Mouse (Mus musculus): ENCODE measurements around the gene 1700125H20Rik. TPM values are rescaled to one million over a fixed set of nuclear protein-coding genes. Genes with fewer than 3 reads are reported as not detected.
A peak's percentile ranks its signal among the peaks of the same experiment; 100 is the strongest.

1700125H20Rik gene
- polyA plus RNA-seq (2012; ENCODE audit: insufficient read depth, insufficient read length, missing spikeins) = not detected in 2 replicates

DNA sequence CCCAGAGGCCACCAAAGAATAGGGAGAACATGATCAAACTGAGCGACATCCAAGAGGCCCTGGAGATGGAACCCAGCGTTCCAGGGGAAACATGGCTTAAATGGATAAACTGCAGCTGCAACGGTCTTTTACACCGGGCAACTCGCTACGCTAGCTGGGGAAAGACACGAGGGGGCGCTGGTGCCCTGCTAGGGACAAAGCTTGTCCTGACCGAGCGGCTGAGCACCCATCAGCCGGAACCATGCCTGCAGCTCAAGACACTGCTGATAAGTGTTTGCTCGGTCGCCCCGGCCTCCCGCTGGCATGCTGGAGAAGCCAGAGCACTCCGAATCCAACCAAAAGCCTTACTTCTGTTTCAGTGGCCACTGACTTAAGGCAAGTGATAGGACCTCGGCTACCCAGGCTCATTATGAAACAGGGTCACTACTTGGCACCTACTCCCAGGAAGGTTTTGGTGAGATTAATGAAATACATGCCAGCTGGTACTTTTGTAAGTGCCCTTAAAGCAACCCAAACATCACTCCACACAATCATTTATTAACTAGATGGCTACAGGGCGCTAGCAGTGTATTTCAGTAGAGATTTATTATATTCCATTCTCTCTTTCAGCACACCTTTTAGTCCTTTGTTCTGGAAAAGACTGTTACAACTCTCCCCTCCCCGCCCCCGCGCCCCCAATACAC is at the start of gene 1700125H20Rik:
TSS of gene 1700125H20Rik (plus strand) at position 347 of the 683 bp plus-strand sequence.
- Histone ChIP-seq H3K4me1 (ENCODE audit: control insufficient read depth, insufficient read depth, low read length) (no peaks in the 10 kb centered on the region), H3K4me3 (ENCODE audit: insufficient read depth, low read length) (peak within 1 kb of the TSS; percentile 21; the same call in 1 of the 2 replicates), H3K27ac (ENCODE audit: insufficient read depth, low read depth, low read length) (no peak within 1 kb of the TSS)
- TF ChIP-seq CTCF (IDR thresholded peaks at IDR 0.05; ENCODE audit: low read depth, low read length) (peak; percentile 73), POLR2A (IDR thresholded peaks at IDR 0.05; ENCODE audit: borderline replicate concordance, low read depth, low read length) (no peak)

DNA sequence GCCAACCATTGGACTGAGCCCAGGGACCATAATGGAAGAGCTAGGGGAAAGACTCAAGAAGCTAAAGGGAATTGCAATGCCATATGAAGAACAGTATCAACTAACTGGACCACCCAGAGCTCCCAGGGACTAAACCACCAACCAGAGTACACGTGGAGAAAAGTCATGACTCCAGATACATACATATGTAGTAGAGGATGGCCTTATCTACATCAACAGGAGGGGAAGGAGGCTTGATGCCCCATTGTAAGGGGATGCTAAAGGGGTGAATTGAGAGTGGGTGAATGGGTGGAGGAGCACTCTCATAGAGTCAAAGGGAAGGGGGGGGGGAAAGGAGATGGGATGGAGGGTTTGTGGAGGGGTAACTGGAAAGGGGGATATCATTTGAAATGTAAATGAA is 48.1 kb upstream of the 1700125H20Rik start:
- no peak overlapping the region for H3K4me3 ChIP-seq (ENCODE audit: insufficient read depth, low read length)
- no peak overlapping the region for H3K27ac ChIP-seq (ENCODE audit: insufficient read depth, low read depth, low read length)
- TF ChIP-seq POLR2A (IDR thresholded peaks at IDR 0.05; ENCODE audit: borderline replicate concordance, low read depth, low read length) (no peak), CTCF (IDR thresholded peaks at IDR 0.05; ENCODE audit: low read depth, low read length) (no peak)
- peaks cover 19% of the 10 kb centered on the region for H3K4me1 ChIP-seq (ENCODE audit: control insufficient read depth, insufficient read depth, low read length)

DNA sequence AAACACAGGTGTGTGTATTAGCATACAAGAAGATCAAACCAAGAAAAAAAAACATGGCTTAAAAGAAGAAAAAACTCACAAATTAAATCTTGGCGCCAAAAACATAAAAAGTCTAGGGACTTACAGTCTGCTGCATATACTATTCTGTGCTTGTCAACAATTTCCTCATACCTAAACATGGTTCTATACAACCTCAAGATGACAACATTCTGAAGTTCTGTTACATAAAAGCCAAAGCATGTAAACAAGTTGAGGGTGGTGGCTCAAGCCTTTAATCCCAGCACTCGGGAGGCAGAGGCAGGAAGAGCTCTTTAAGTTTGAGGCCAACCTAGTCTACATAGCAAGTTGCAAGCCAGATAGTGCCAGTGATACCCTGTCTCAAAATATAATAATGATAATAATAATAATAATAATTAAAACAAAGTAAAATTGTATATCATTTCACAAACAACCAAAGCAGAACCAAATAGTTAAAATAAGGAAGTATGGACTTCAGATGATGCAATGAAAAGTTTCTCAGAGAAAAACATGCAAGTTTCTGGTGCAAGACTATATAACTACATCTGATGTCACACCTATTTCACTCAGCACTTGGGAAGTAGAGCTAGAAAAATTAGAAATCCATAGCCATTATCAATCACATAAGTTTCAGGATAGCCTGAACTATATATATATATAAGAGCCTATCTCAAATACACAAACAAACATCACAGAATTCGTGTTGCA is 46.8 kb upstream of the 1700125H20Rik start:
- H3K27ac ChIP-seq (ENCODE audit: insufficient read depth, low read depth, low read length) = peak overlapping the region; percentile 34
- H3K4me1 ChIP-seq (ENCODE audit: control insufficient read depth, insufficient read depth, low read length) = peaks cover 22% of the 10 kb centered on the region
- TF ChIP-seq POLR2A (IDR thresholded peaks at IDR 0.05; ENCODE audit: borderline replicate concordance, low read depth, low read length) (no peak), CTCF (IDR thresholded peaks at IDR 0.05; ENCODE audit: low read depth, low read length) (no peak)
- no peak overlapping the region for H3K4me3 ChIP-seq (ENCODE audit: insufficient read depth, low read length)

DNA sequence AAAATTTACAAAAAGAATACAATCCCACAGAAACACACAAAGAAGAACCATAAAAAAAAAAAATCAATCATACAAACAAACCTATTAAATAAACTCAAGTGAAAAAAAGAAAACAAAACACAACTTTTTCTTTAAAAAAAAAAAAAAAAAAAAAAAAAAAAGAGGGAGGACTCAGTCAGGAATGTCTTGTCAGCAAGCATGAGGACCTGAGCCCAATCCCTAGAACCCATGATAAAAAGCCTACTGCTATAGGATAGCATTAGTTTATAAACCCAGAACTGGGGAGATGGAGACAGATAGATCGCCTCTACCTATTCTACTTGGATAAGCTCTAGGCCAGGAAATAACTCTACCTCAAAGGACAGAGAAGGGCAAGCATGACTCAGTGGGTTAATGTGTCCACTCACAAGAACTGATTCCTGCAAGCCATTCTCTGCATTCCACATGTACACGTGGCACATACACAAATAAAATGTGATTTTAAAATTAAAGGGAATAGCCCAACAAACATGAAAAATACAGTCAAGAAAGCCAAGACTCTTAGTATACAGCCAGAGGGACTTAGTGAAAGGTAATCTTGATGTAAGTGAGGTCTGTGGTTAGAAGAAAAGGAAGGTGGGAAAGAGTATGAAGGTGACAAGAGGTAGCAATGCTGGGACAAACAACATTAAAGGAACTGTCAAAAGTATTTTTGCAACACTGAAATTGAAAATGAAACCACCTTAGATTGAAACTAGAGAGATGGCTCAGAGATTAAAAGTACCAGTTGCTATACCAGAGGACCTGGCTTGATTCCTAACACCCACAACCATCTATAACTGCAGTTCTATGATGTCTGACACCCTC is 43.7 kb upstream of the 1700125H20Rik start:
- TF ChIP-seq POLR2A (IDR thresholded peaks at IDR 0.05; ENCODE audit: borderline replicate concordance, low read depth, low read length) = no peak
- Histone ChIP-seq H3K27ac (ENCODE audit: insufficient read depth, low read depth, low read length) (no peak overlapping the region; the same call in 1 of the 2 replicates), H3K4me1 (ENCODE audit: control insufficient read depth, insufficient read depth, low read length) (peaks cover 24% of the 10 kb centered on the region), H3K4me3 (ENCODE audit: insufficient read depth, low read length) (no peak overlapping the region)

GRCm38 (mm10) chr11:85128883-85129282 is 41.3 kb upstream of the 1700125H20Rik start:
- Histone ChIP-seq H3K4me1 (ENCODE audit: control insufficient read depth, insufficient read depth, low read length) (peaks cover 17% of the 10 kb centered on the region), H3K27ac (ENCODE audit: insufficient read depth, low read depth, low read length) (no peak overlapping the region), H3K4me3 (ENCODE audit: insufficient read depth, low read length) (no peak overlapping the region)
- no peak for TF ChIP-seq CTCF (IDR thresholded peaks at IDR 0.05; ENCODE audit: low read depth, low read length)
- TF ChIP-seq POLR2A (IDR thresholded peaks at IDR 0.05; ENCODE audit: borderline replicate concordance, low read depth, low read length) = no peak

DNA sequence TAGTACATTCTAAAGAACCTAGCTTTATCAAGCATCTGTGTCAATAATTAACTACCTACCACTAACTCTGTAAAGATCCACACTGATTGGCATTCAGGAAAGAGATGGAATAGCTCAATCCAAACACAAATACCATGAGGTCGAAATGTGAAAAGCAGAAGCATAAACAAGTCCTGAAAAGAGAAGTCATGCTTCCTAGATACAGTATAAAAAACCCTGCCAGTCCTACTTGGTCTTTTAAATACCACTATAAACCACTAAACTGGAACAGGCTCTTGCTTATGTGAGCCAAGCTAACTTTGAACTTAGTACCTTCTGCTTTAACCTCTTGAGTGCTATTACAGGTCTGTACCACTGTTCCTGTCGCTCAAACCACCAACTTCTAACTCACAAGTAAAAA is 38.7 kb upstream of the 1700125H20Rik start:
- no peak for TF ChIP-seq POLR2A (IDR thresholded peaks at IDR 0.05; ENCODE audit: borderline replicate concordance, low read depth, low read length)
- TF ChIP-seq CTCF (IDR thresholded peaks at IDR 0.05; ENCODE audit: low read depth, low read length) = no peak
- no peak overlapping the region for H3K4me3 ChIP-seq (ENCODE audit: insufficient read depth, low read length)
- H3K4me1 ChIP-seq (ENCODE audit: control insufficient read depth, insufficient read depth, low read length) = peaks cover 12% of the 10 kb centered on the region
- peak overlapping the region; percentile 43; the same call in 1 of the 2 replicates for H3K27ac ChIP-seq (ENCODE audit: insufficient read depth, low read depth, low read length)

- TF ChIP-seq POLR2A (IDR thresholded peaks at IDR 0.05; ENCODE audit: borderline replicate concordance, low read depth, low read length) (no peak), CTCF (IDR thresholded peaks at IDR 0.05; ENCODE audit: low read depth, low read length) (no peak)
- Histone ChIP-seq H3K4me3 (ENCODE audit: insufficient read depth, low read length) (peak overlapping the region; percentile 74), H3K27ac (ENCODE audit: insufficient read depth, low read depth, low read length) (no peak overlapping the region), H3K4me1 (ENCODE audit: control insufficient read depth, insufficient read depth, low read length) (peaks cover 9% of the 10 kb centered on the region)
These were observed 31.3 kb upstream of the 1700125H20Rik start for GRCm38 (mm10) chr11:85138776-85139474.

DNA sequence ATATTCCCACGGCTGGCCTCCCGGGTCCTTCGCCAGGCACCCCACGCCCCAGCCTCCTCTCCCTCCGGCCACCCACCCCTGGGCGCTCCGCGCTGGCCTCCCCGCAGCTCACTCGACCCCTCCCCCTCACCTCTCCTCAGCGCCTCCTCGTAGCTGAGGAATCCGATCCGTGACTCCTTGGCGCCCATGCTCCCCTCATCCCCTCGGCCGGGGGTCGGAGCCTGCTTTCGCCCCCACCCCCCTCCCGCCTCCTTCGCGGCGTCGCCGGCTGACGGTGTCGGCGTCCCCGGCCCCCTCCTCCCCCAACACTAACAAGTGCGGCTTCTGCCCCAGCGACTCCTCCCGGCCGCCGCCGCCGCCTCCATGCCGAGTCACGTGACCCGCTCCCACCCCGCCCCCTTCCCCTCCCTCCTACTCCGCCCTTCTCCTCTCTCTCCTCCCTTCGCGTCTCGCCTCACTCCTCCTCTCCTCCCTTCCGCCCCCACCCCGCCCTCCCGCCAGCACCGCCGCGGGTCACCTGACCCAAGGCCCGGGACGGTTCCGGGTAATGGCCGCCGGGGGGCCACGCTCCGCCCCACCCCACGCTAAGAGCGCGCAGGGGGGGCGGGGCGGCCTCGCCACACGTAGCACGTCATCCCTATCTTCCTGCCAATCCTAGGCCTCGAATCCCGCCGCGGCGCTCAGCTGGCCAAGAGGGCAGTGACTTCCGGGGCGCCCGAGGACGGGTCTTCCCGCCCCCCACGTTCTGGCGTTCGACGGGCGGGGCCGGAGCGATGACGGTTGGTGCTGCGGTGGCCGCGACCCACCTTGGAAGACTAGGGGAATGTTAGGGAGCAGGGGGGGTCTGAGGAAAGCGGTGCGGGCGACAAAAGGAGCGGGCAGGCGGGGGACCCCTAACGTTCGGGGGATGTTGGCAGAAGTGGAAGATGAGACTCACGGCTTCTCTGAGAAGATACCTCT is 30.3 kb upstream of the 1700125H20Rik start, which contains the start of gene Usp32:
TSS of gene Usp32 (minus strand) at position 581 of the 960 bp plus-strand sequence.
- TF ChIP-seq CTCF (IDR thresholded peaks at IDR 0.05; ENCODE audit: low read depth, low read length) = no peak
- no peak for TF ChIP-seq POLR2A (IDR thresholded peaks at IDR 0.05; ENCODE audit: borderline replicate concordance, low read depth, low read length)
- peaks cover 9% of the 10 kb centered on the region for H3K4me1 ChIP-seq (ENCODE audit: control insufficient read depth, insufficient read depth, low read length)
- H3K27ac ChIP-seq (ENCODE audit: insufficient read depth, low read depth, low read length) = peak within 1 kb of the TSS; percentile 86
- peak within 1 kb of the TSS; percentile 98 for H3K4me3 ChIP-seq (ENCODE audit: insufficient read depth, low read length)

Measured in bone marrow macrophage, adult 2 months (primary cell).